Mouse (Mus musculus): ENCODE results near the gene Slc5a5. TPM values are rescaled to one million over a fixed set of nuclear protein-coding genes. Genes with fewer than 3 reads are reported as not detected.

Slc5a5 gene
- polyA plus RNA-seq, 1 experiment from 2014 or later: 0.12 TPM

GRCm38 (mm10) chr8:70856541-70857197 is 35.9 kb downstream of the Slc5a5 start:
- H3K9me3 ChIP-seq (ENCODE audit: low read length): no peaks in the 10 kb centered on the region
- peak overlapping the region; percentile 35 for H3K4me3 ChIP-seq (ENCODE audit: low read depth, low read length)
- no peak overlapping the region for H3K27ac ChIP-seq (ENCODE audit: low read length)
- no peaks in the 10 kb centered on the region for H3K36me3 ChIP-seq (ENCODE audit: insufficient read depth, low read length)
- WGBS: 10% methylated on average over 33 of the region's 33 CpGs
- ATAC-seq (peak; percentile 90), DNase-seq (ENCODE audit: low spot score) (peak; percentile 59)
- peak overlapping the region; percentile 79 for H3K4me2 ChIP-seq (replicated peaks; ENCODE audit: low read depth, low read length)
- TF ChIP-seq CTCF (IDR thresholded peaks at IDR 0.05) (no peak), EP300 (IDR thresholded peaks at IDR 0.05) (no peak)
- H3K9ac ChIP-seq (replicated peaks; ENCODE audit: low read depth): peak overlapping the region; percentile 46; the same call in 1 of the 2 replicates
- H3K27me3 ChIP-seq (replicated peaks; ENCODE audit: insufficient read depth, low read length): peaks cover 7% of the 10 kb centered on the region; the same call in 1 of the 2 replicates
- no peaks in the 10 kb centered on the region; the same call in 1 of the 2 replicates for H3K4me1 ChIP-seq (ENCODE audit: insufficient read depth, low read depth, low read length)

GRCm38 (mm10) chr8:70856028-70856427 is 36.5 kb downstream of the Slc5a5 start:
- H3K36me3 ChIP-seq (ENCODE audit: insufficient read depth, low read length): no peaks in the 10 kb centered on the region
- H3K4me3 ChIP-seq (ENCODE audit: low read depth, low read length): no peak overlapping the region
- no peaks in the 10 kb centered on the region; the same call in 1 of the 2 replicates for H3K4me1 ChIP-seq (ENCODE audit: insufficient read depth, low read depth, low read length)
- H3K9ac ChIP-seq (replicated peaks; ENCODE audit: low read depth): no peak overlapping the region
- 0 out of 2 replicates have a peak, but pooled peaks cover under 1% of the 10 kb centered on the region for H3K27me3 ChIP-seq (replicated peaks; ENCODE audit: insufficient read depth, low read length)
- DNase-seq (ENCODE audit: low spot score) (no peak), ATAC-seq (no peak)
- 48% methylated on average over 5 of the region's 5 CpGs for WGBS
- no peak overlapping the region for H3K4me2 ChIP-seq (replicated peaks; ENCODE audit: low read depth, low read length)
- no peak for TF ChIP-seq CTCF (IDR thresholded peaks at IDR 0.05)
- TF ChIP-seq EP300 (IDR thresholded peaks at IDR 0.05): no peak
- no peaks in the 10 kb centered on the region for H3K9me3 ChIP-seq (ENCODE audit: low read length)
- H3K27ac ChIP-seq (ENCODE audit: low read length): no peak overlapping the region

GRCm38 (mm10) chr8:70853863-70854262 is 38.7 kb downstream of the Slc5a5 start:
- no peak overlapping the region for H3K9ac ChIP-seq (replicated peaks; ENCODE audit: low read depth)
- no peaks in the 10 kb centered on the region for H3K36me3 ChIP-seq (ENCODE audit: insufficient read depth, low read length)
- DNase-seq (ENCODE audit: low spot score): no peak
- no peak for ATAC-seq
- H3K27ac ChIP-seq (ENCODE audit: low read length): no peak overlapping the region
- H3K4me1 ChIP-seq (ENCODE audit: insufficient read depth, low read depth, low read length): no peaks in the 10 kb centered on the region; the same call in 1 of the 2 replicates
- H3K9me3 ChIP-seq (ENCODE audit: low read length): no peaks in the 10 kb centered on the region
- 71% methylated on average over 2 of the region's 2 CpGs for WGBS
- no peak overlapping the region for H3K4me2 ChIP-seq (replicated peaks; ENCODE audit: low read depth, low read length)
- no peaks in the 10 kb centered on the region for H3K27me3 ChIP-seq (replicated peaks; ENCODE audit: insufficient read depth, low read length)
- TF ChIP-seq EP300 (IDR thresholded peaks at IDR 0.05) (no peak), CTCF (IDR thresholded peaks at IDR 0.05) (no peak)
- no peak overlapping the region for H3K4me3 ChIP-seq (ENCODE audit: low read depth, low read length)

GRCm38 (mm10) chr8:70852595-70853231 is 39.8 kb downstream of the Slc5a5 start:
- TF ChIP-seq CTCF (IDR thresholded peaks at IDR 0.05): no peak
- no peak for TF ChIP-seq EP300 (IDR thresholded peaks at IDR 0.05)
- Histone ChIP-seq H3K9me3 (ENCODE audit: low read length) (no peaks in the 10 kb centered on the region), H3K4me2 (replicated peaks; ENCODE audit: low read depth, low read length) (no peak overlapping the region), H3K4me3 (ENCODE audit: low read depth, low read length) (no peak overlapping the region), H3K27ac (ENCODE audit: low read length) (no peak overlapping the region), H3K36me3 (ENCODE audit: insufficient read depth, low read length) (no peaks in the 10 kb centered on the region), H3K4me1 (ENCODE audit: insufficient read depth, low read depth, low read length) (no peaks in the 10 kb centered on the region; the same call in 1 of the 2 replicates), H3K27me3 (replicated peaks; ENCODE audit: insufficient read depth, low read length) (no peaks in the 10 kb centered on the region), H3K9ac (replicated peaks; ENCODE audit: low read depth) (no peak overlapping the region)
- no peak for ATAC-seq
- DNase-seq (ENCODE audit: low spot score): no peak
- WGBS: 86% methylated on average over 41 of the region's 41 CpGs

- H3K9ac ChIP-seq (replicated peaks; ENCODE audit: low read depth): no peak overlapping the region
- no peak overlapping the region for H3K27ac ChIP-seq (ENCODE audit: low read length)
- ATAC-seq (no peak), DNase-seq (ENCODE audit: low spot score) (no peak)
- 44% methylated on average over 6 of the region's 6 CpGs for WGBS
- H3K4me3 ChIP-seq (ENCODE audit: low read depth, low read length): no peak overlapping the region
- no peaks in the 10 kb centered on the region for H3K27me3 ChIP-seq (replicated peaks; ENCODE audit: insufficient read depth, low read length)
- TF ChIP-seq CTCF (IDR thresholded peaks at IDR 0.05) (no peak), EP300 (IDR thresholded peaks at IDR 0.05) (no peak)
- no peaks in the 10 kb centered on the region for H3K36me3 ChIP-seq (ENCODE audit: insufficient read depth, low read length)
- no peaks in the 10 kb centered on the region; the same call in 1 of the 2 replicates for H3K4me1 ChIP-seq (ENCODE audit: insufficient read depth, low read depth, low read length)
- H3K4me2 ChIP-seq (replicated peaks; ENCODE audit: low read depth, low read length): no peak overlapping the region
- H3K9me3 ChIP-seq (ENCODE audit: low read length): no peaks in the 10 kb centered on the region
Observed at GRCm38 (mm10) chr8:70851837-70852236, 40.7 kb downstream of the Slc5a5 start.

- DNase-seq (ENCODE audit: low spot score) (no peak), ATAC-seq (no peak)
- Histone ChIP-seq H3K4me1 (ENCODE audit: insufficient read depth, low read depth, low read length) (no peaks in the 10 kb centered on the region), H3K36me3 (ENCODE audit: insufficient read depth, low read length) (no peaks in the 10 kb centered on the region), H3K27me3 (replicated peaks; ENCODE audit: insufficient read depth, low read length) (no peaks in the 10 kb centered on the region), H3K9me3 (ENCODE audit: low read length) (no peaks in the 10 kb centered on the region), H3K4me2 (replicated peaks; ENCODE audit: low read depth, low read length) (no peak overlapping the region), H3K27ac (ENCODE audit: low read length) (no peak overlapping the region), H3K4me3 (ENCODE audit: low read depth, low read length) (no peak overlapping the region), H3K9ac (replicated peaks; ENCODE audit: low read depth) (no peak overlapping the region)
- TF ChIP-seq CTCF (IDR thresholded peaks at IDR 0.05) (no peak), EP300 (IDR thresholded peaks at IDR 0.05) (no peak)
- 88% methylated on average over 4 of the region's 4 CpGs for WGBS
Observed at GRCm38 (mm10) chr8:70850947-70851346, 41.6 kb downstream of the Slc5a5 start.
